Mouse (Mus musculus) cerebellum, postnatal 36 days (tissue): ENCODE measurements around the gene Thrsp.

Experiments used
- DNase-seq, 2 experiments: peaks; one replicate each; pipeline ENCODE4 v3.0.0; 2021 to 2022; ENCODE audit warnings: mixed read lengths in 2 of 2

The Thrsp gene

GRCm38 (mm10) chr7:97416473-97416872 lies 1.1 kb downstream of the Thrsp start:
- DNase-seq, result peak in 1 of 2 experiments; percentile 35

GRCm38 (mm10) chr7:97414915-97415687 lies 2.4 kb downstream of the Thrsp start:
- DNase-seq, result no peak

- no peak for DNase-seq
Measured at GRCm38 (mm10) chr7:97414426-97414825, 3.1 kb downstream of the Thrsp start.

- no peak for DNase-seq
Measured at GRCm38 (mm10) chr7:97413981-97414380, 3.5 kb downstream of the Thrsp start.

- DNase-seq, result no peak
Measured at GRCm38 (mm10) chr7:97411575-97411974, 6.0 kb downstream of the Thrsp start.

- DNase-seq, result no peak
Measured at GRCm38 (mm10) chr7:97411106-97411505, 6.4 kb downstream of the Thrsp start.

GRCm38 (mm10) chr7:97407145-97407544 lies 10.4 kb downstream of the Thrsp start:
- no peak for DNase-seq

- peak; percentile 81 to 86 for DNase-seq
Measured at GRCm38 (mm10) chr7:97399960-97400715, 17.4 kb downstream of the Thrsp start, which contains the start of gene Ndufc2. Ndufc2 (plus strand) TSS chr7:97400003.

- DNase-seq, result no peak
Measured at GRCm38 (mm10) chr7:97398943-97399342, 18.6 kb downstream of the Thrsp start.

- no peak for DNase-seq
Measured at GRCm38 (mm10) chr7:97394375-97394774, 23.2 kb downstream of the Thrsp start.

GRCm38 (mm10) chr7:97392079-97392445 lies 25.5 kb downstream of the Thrsp start:
- no peak for DNase-seq

- no peak for DNase-seq
Measured at GRCm38 (mm10) chr7:97391293-97392078, 26.0 kb downstream of the Thrsp start.

- no peak for DNase-seq
Measured at GRCm38 (mm10) chr7:97388541-97388940, 29.0 kb downstream of the Thrsp start.

- peak in 1 of 2 experiments; percentile 24 for DNase-seq
Measured at GRCm38 (mm10) chr7:97387561-97388147, 29.9 kb downstream of the Thrsp start.

- DNase-seq, result peak; percentile 93 to 96
Measured at GRCm38 (mm10) chr7:97386806-97387370, 30.6 kb downstream of the Thrsp start.

- no peak for DNase-seq
Measured at GRCm38 (mm10) chr7:97386106-97386805, 31.3 kb downstream of the Thrsp start.

GRCm38 (mm10) chr7:97383496-97384132 lies 33.9 kb downstream of the Thrsp start:
- no peak for DNase-seq

GRCm38 (mm10) chr7:97382661-97383060 lies 34.9 kb downstream of the Thrsp start:
- no peak for DNase-seq

GRCm38 (mm10) chr7:97380500-97381123 lies 36.9 kb downstream of the Thrsp start:
- no peak for DNase-seq

- DNase-seq, result no peak
Measured at GRCm38 (mm10) chr7:97379304-97379703, 38.2 kb downstream of the Thrsp start.

GRCm38 (mm10) chr7:97375906-97376305 lies 41.6 kb downstream of the Thrsp start:
- no peak for DNase-seq
